9 mouse cellular contexts compared by ENCODE assay signal in genomic region chr13:60146994-60147856, GRCm38 (mm10). TPM values are rescaled to one million over a fixed set of nuclear protein-coding genes. Genes with fewer than 3 reads are reported as not detected.
DNase-seq lines count a peak whose midpoint lies in the region; ATAC-seq and TF ChIP-seq lines count a peak whose summit lies in the region.
"Had no signal": no experiment of that assay in that cellular context is flagged by ENCODE, and none has a peak within 500 bp of the region (broad histone marks: within the 10 kb centered on the region; RNA-seq: fewer than 3 reads in every experiment).

No protein-coding gene starts in this region.

- no peak for TF ChIP-seq CTCF in cortical plate, adult 2 months (IDR thresholded peaks at IDR 0.05; ENCODE audit: extremely low read depth, insufficient read depth, low read length)

- WGBS in hindbrain, embryonic 12.5 days: 2% methylated on average over 21 of the region's 21 CpGs
- WGBS in midbrain, embryonic 11.5 days: 1% methylated on average over 21 of the region's 21 CpGs

- peak; percentile 91 for ATAC-seq in hindbrain, embryonic 12.5 days (ENCODE audit: low FRiP score)
- ATAC-seq in midbrain, embryonic 11.5 days (ENCODE audit: low FRiP score): peak; percentile 86

- H3K4me3 ChIP-seq in cortical plate, adult 2 months (ENCODE audit: insufficient read depth, low read length): peak overlapping the region; percentile 35
- peak overlapping the region; percentile 25 for H3K4me3 ChIP-seq in hindbrain, embryonic 12.5 days
- H3K4me3 ChIP-seq in midbrain, embryonic 11.5 days (ENCODE audit: low read depth, low read length): peak overlapping the region; percentile 20; the same call in 1 of the 2 replicates

- peak; percentile 44 to 45 for DNase-seq in cerebellum, postnatal 10 days
- DNase-seq in cerebellum, adult 18-20 months: no peak
- DNase-seq in midbrain, embryonic 11.5 days (ENCODE audit: low spot score, missing footprints): peak; percentile 97
- DNase-seq in thymus, postnatal 25 days: no peak
- DNase-seq in ovary, adult 18-20 months (ENCODE audit: low spot score): no peak
- DNase-seq in spleen, adult 18-20 months: no peak

- peaks cover 2% of the 10 kb centered on the region; the same call in 1 of the 2 replicates for H3K4me1 ChIP-seq in cortical plate, adult 2 months (ENCODE audit: control insufficient read depth, insufficient read depth, low read length)
- peaks cover 24% of the 10 kb centered on the region for H3K4me1 ChIP-seq in hindbrain, embryonic 12.5 days
- H3K4me1 ChIP-seq in midbrain, embryonic 11.5 days (ENCODE audit: control insufficient read depth, insufficient read depth, low read length): peaks cover 22% of the 10 kb centered on the region

- H3K4me2 ChIP-seq in hindbrain, embryonic 12.5 days (replicated peaks): peak overlapping the region; percentile 54
- H3K4me2 ChIP-seq in midbrain, embryonic 11.5 days: peak overlapping the region; percentile 45

- no peaks in the 10 kb centered on the region for H3K36me3 ChIP-seq in hindbrain, embryonic 12.5 days
- no peaks in the 10 kb centered on the region for H3K36me3 ChIP-seq in midbrain, embryonic 11.5 days (ENCODE audit: control insufficient read depth, insufficient read depth, low read length)

- 0 out of 2 replicates have a peak, but pooled peaks cover 9% of the 10 kb centered on the region for H3K9me3 ChIP-seq in hindbrain, embryonic 12.5 days (replicated peaks)
- H3K9me3 ChIP-seq in midbrain, embryonic 11.5 days (ENCODE audit: control insufficient read depth, low read length): peaks cover 5% of the 10 kb centered on the region; the same call in 1 of the 2 replicates

- H3K27me3 ChIP-seq in hindbrain, embryonic 12.5 days: 0 out of 2 replicates have a peak, but pooled peaks cover 5% of the 10 kb centered on the region
- no peaks in the 10 kb centered on the region; the same call in 1 of the 2 replicates for H3K27me3 ChIP-seq in midbrain, embryonic 11.5 days (ENCODE audit: control insufficient read depth, insufficient read depth, low read length)

- H3K9ac ChIP-seq in hindbrain, embryonic 12.5 days: peak overlapping the region; percentile 61
- peak overlapping the region; percentile 47 for H3K9ac ChIP-seq in midbrain, embryonic 11.5 days (ENCODE audit: low read length)

- TF ChIP-seq POLR2A in cortical plate, adult 2 months (IDR thresholded peaks at IDR 0.05; ENCODE audit: extremely low read depth, insufficient read depth, low read length): no peak

- H3K27ac ChIP-seq in cortical plate, adult 2 months (ENCODE audit: insufficient read depth, low read length): no peak overlapping the region
- H3K27ac ChIP-seq in hindbrain, embryonic 12.5 days: peak overlapping the region; percentile 88
- H3K27ac ChIP-seq in midbrain, embryonic 11.5 days (ENCODE audit: low read depth, low read length): peak overlapping the region; percentile 87
- H3K27ac ChIP-seq: macrophage had no signal

RNA-seq across cellular contexts. Expression of gene Gas1, which starts 29.9 kb away (rescaled TPM):
- 9.3 and 10.3 TPM in 2 replicates for polyA plus RNA-seq in cortical plate, adult 2 months (2012; rRNA removed)
- 159 and 173 TPM in 2 replicates for polyA plus RNA-seq in hindbrain, embryonic 12.5 days (2016; fragmentation: Nextera tagmentation; extraction: Ambion mirVana)
- polyA plus RNA-seq in midbrain, embryonic 11.5 days (2014; fragmentation: Nextera tagmentation; extraction: Ambion mirVana): 87.2 and 103 TPM in 2 replicates

Comparison
In these comparisons a context has a peak if more than half of its experiments do, and no peak if none do; other contexts are left out.
1. DNase-seq: peak in cerebellum, postnatal 10 days (2 of 2) and midbrain, embryonic 11.5 days (single experiment); none in cerebellum, adult 18-20 months (0 of 2), thymus, postnatal 25 days (single experiment), ovary, adult 18-20 months (single experiment) and spleen, adult 18-20 months (0 of 2).
2. Peak in every context shown above with its lines, with median percentiles within 50 percentile points of each other: H3K4me3 ChIP-seq.